Mouse (Mus musculus) Patski (cell line): ENCODE measurements at regions not wholly inside any gene's neighbourhood (a gene's known extent, or its start where the extent isn't known, plus 50 kb on each side); places are given as distances from the start of the nearest gene placed in this dataset.

ENCODE experiments used
- ATAC-seq: fragments of 100-300 bp; one replicate; pipeline ENCODE4 v1.8.0; 2021
- CTCF ChIA-PET: fragments of 350-600 bp; sonication (Branson Sonifier 250); formaldehyde crosslinking; loops from one replicate; lab custom pipeline; 2022; ENCODE audit warnings: inconsistent platforms; lab: Charles Lee
- POLR2A ChIA-PET: fragments of 350-600 bp; sonication (Branson Sonifier 250); formaldehyde crosslinking; loops from one replicate; lab custom pipeline; 2022; ENCODE audit warnings: antibody characterized with exemption, inconsistent platforms; lab: Charles Lee
- DNase-seq: peaks from one replicate; pipeline ENCODE4 v3.0.0-alpha.2; 2011; ENCODE audit warnings: low read depth, low spot score
- H3K27me3 ChIP-seq: fragments of 371-371 bp; one replicate; pipeline ENCODE4 v1.5.1; 2021
- CTCF ChIP-seq: fragments of 100-300 bp; IDR thresholded peaks from one replicate; pipeline ENCODE4 v1.5.1; 2021
- in situ Hi-C: fragments of 300-500 bp; cut with MboI; formaldehyde crosslinking; loops from 3 replicates; pipeline ENCODE4 v1.11.1; 2018; ENCODE audit warnings: low pct_unique_long_range_greater_than_20kb, mixed read lengths

- no peak for ATAC-seq
- no peaks in the 10 kb centered on the region for H3K27me3 ChIP-seq
- POLR2A ChIA-PET, result no interaction called here
- TF ChIP-seq CTCF, result no peak
- CTCF ChIA-PET, result no interaction called here
- in situ Hi-C loops, result no loop called here
- no peak for DNase-seq
Observed at GRCm38 (mm10) chr7:117260596-117260995, 120.2 kb upstream of the Xylt1 start.

GRCm38 (mm10) chr7:117263126-117263525 is 117.7 kb upstream of the Xylt1 start:
- POLR2A ChIA-PET, result no interaction called here
- CTCF ChIA-PET, result interaction anchor here (1.6 kb wide), 1 partner anchor 9 kb away, joined by 5 read pairs; no protein-coding TSS in a partner anchor
- ATAC-seq (no peak), DNase-seq (no peak)
- TF ChIP-seq CTCF, result no peak
- in situ Hi-C loops, result no loop called here
- no peaks in the 10 kb centered on the region for H3K27me3 ChIP-seq

GRCm38 (mm10) chr7:117264341-117264740 is 116.4 kb upstream of the Xylt1 start:
- ChIA-PET POLR2A (no interaction called here), CTCF (interaction anchor here (1.6 kb wide), 1 partner anchor 10 kb away, joined by 5 read pairs; no protein-coding TSS in a partner anchor)
- DNase-seq (no peak), ATAC-seq (no peak)
- no peaks in the 10 kb centered on the region for H3K27me3 ChIP-seq
- in situ Hi-C loops, result no loop called here
- TF ChIP-seq CTCF, result no peak

- ChIA-PET CTCF (no interaction called here), POLR2A (no interaction called here)
- ATAC-seq (no peak), DNase-seq (no peak)
- no peak for TF ChIP-seq CTCF
- no peaks in the 10 kb centered on the region for H3K27me3 ChIP-seq
- in situ Hi-C loops, result no loop called here
Observed at GRCm38 (mm10) chr7:117268096-117268495, 112.7 kb upstream of the Xylt1 start.

GRCm38 (mm10) chr7:117269263-117269897 is 111.4 kb upstream of the Xylt1 start:
- ATAC-seq (no peak), DNase-seq (no peak)
- TF ChIP-seq CTCF, result no peak
- POLR2A ChIA-PET, result no interaction called here
- CTCF ChIA-PET, result no interaction called here
- no peaks in the 10 kb centered on the region for H3K27me3 ChIP-seq
- in situ Hi-C loops, result no loop called here

GRCm38 (mm10) chr7:117278388-117278961 is 102.3 kb upstream of the Xylt1 start:
- ATAC-seq, result no peak
- ChIA-PET POLR2A (no interaction called here), CTCF (interaction anchor here (0.6 kb wide), 1 partner anchor 173 kb away, joined by 3 read pairs; no protein-coding TSS in a partner anchor)
- H3K27me3 ChIP-seq, result no peaks in the 10 kb centered on the region
- no peak for DNase-seq
- in situ Hi-C loops, result no loop called here
- TF ChIP-seq CTCF, result no peak

GRCm38 (mm10) chr7:117282194-117282593 is 98.6 kb upstream of the Xylt1 start:
- POLR2A ChIA-PET, result no interaction called here
- in situ Hi-C loops, result no loop called here
- ATAC-seq (no peak), DNase-seq (no peak)
- no peaks in the 10 kb centered on the region for H3K27me3 ChIP-seq
- TF ChIP-seq CTCF, result no peak
- CTCF ChIA-PET, result no interaction called here

- no peak for ATAC-seq
Observed at GRCm38 (mm10) chr7:117285206-117285605, 95.6 kb upstream of the Xylt1 start.

GRCm38 (mm10) chr7:117285985-117286384 is 94.8 kb upstream of the Xylt1 start:
- no peaks in the 10 kb centered on the region for H3K27me3 ChIP-seq
- ChIA-PET CTCF (no interaction called here), POLR2A (no interaction called here)
- ATAC-seq (no peak), DNase-seq (no peak)
- in situ Hi-C loops, result no loop called here
- no peak for TF ChIP-seq CTCF

More at GRCm38 (mm10) chr7:117285206-117285605, 95.6 kb upstream of the Xylt1 start:
- ChIA-PET CTCF (no interaction called here), POLR2A (no interaction called here)
- in situ Hi-C loops, result no loop called here
- no peak for TF ChIP-seq CTCF
- DNase-seq, result no peak
- no peaks in the 10 kb centered on the region for H3K27me3 ChIP-seq

- peak; percentile 83 for ATAC-seq
- ChIA-PET POLR2A (no interaction called here), CTCF (interaction anchor here (1.2 kb wide), 1 partner anchor 10 kb away, joined by 5 read pairs; no protein-coding TSS in a partner anchor)
- peak; percentile 53 for DNase-seq
- in situ Hi-C loops, result loop anchor here (5.0 kb wide), 1 partner anchor 74 kb away; no protein-coding TSS in a partner anchor
- TF ChIP-seq CTCF, result peak; percentile 71
- no peaks in the 10 kb centered on the region for H3K27me3 ChIP-seq
Observed at GRCm38 (mm10) chr7:117303705-117304104, 77.1 kb upstream of the Xylt1 start.

GRCm38 (mm10) chr7:117310586-117311200 is 70.1 kb upstream of the Xylt1 start:
- no peak for TF ChIP-seq CTCF
- CTCF ChIA-PET, result interaction anchor here (1.3 kb wide), 1 partner anchor 11 kb away, joined by 3 read pairs; no protein-coding TSS in a partner anchor
- ATAC-seq, result peak; percentile 31
- H3K27me3 ChIP-seq, result no peaks in the 10 kb centered on the region
- peak; percentile 22 for DNase-seq
- POLR2A ChIA-PET, result no interaction called here
- in situ Hi-C loops, result no loop called here
